Mouse (Mus musculus): Measurements from ENCODE around the gene Sema6d. TPM values are rescaled to one million over a fixed set of nuclear protein-coding genes. Genes with fewer than 3 reads are reported as not detected.

The Sema6d gene
- total and polyA plus RNA-seq, 2 experiments from 2014 or later = 22.5 to 65.1 TPM

- no peak overlapping the region for H3K4me2 ChIP-seq (ENCODE audit: low read depth)
- ATAC-seq (no peak), DNase-seq (no peak)
- no peak for TF ChIP-seq CTCF (IDR thresholded peaks at IDR 0.05; ENCODE audit: low read depth)
- H3K4me1 ChIP-seq (ENCODE audit: insufficient read depth) = no peaks in the 10 kb centered on the region
- no peaks in the 10 kb centered on the region for H3K36me3 ChIP-seq (ENCODE audit: insufficient read depth)
- no peaks in the 10 kb centered on the region for H3K27me3 ChIP-seq (ENCODE audit: insufficient read depth, low read length)
- no peak overlapping the region for H3K9ac ChIP-seq
- WGBS = 96% methylated on average over 3 of the region's 3 CpGs
- no peaks in the 10 kb centered on the region for H3K9me3 ChIP-seq (ENCODE audit: low read length)
- H3K4me3 ChIP-seq (ENCODE audit: low read depth, low read length) = no peak overlapping the region
- H3K27ac ChIP-seq (ENCODE audit: low read depth, low read length) = no peak overlapping the region
Observed at GRCm38 (mm10) chr2:124430708-124431107, 340.9 kb downstream of the Sema6d start.

GRCm38 (mm10) chr2:124435382-124436002 lies 345.7 kb downstream of the Sema6d start:
- H3K36me3 ChIP-seq (ENCODE audit: insufficient read depth) = no peaks in the 10 kb centered on the region
- no peak for TF ChIP-seq CTCF (IDR thresholded peaks at IDR 0.05; ENCODE audit: low read depth)
- H3K4me2 ChIP-seq (ENCODE audit: low read depth) = no peak overlapping the region
- H3K27me3 ChIP-seq (ENCODE audit: insufficient read depth, low read length) = no peaks in the 10 kb centered on the region
- H3K4me1 ChIP-seq (ENCODE audit: insufficient read depth) = no peaks in the 10 kb centered on the region
- peak; percentile 38; the same call in 1 of the 2 replicates for ATAC-seq
- no peaks in the 10 kb centered on the region for H3K9me3 ChIP-seq (ENCODE audit: low read length)
- no peak overlapping the region for H3K9ac ChIP-seq
- no peak overlapping the region for H3K27ac ChIP-seq (ENCODE audit: low read depth, low read length)
- H3K4me3 ChIP-seq (ENCODE audit: low read depth, low read length) = no peak overlapping the region
- 61% methylated on average over 12 of the region's 12 CpGs for WGBS
- peak; percentile 29 for DNase-seq

- 85% methylated on average over 8 of the region's 8 CpGs for WGBS
- TF ChIP-seq CTCF (IDR thresholded peaks at IDR 0.05; ENCODE audit: low read depth) = no peak
- DNase-seq (no peak), ATAC-seq (no peak)
- no peaks in the 10 kb centered on the region for H3K27me3 ChIP-seq (ENCODE audit: insufficient read depth, low read length)
- H3K9me3 ChIP-seq (ENCODE audit: low read length) = no peaks in the 10 kb centered on the region
- no peak overlapping the region for H3K9ac ChIP-seq
- no peaks in the 10 kb centered on the region for H3K4me1 ChIP-seq (ENCODE audit: insufficient read depth)
- H3K27ac ChIP-seq (ENCODE audit: low read depth, low read length) = no peak overlapping the region
- no peaks in the 10 kb centered on the region for H3K36me3 ChIP-seq (ENCODE audit: insufficient read depth)
- no peak overlapping the region for H3K4me3 ChIP-seq (ENCODE audit: low read depth, low read length)
- no peak overlapping the region for H3K4me2 ChIP-seq (ENCODE audit: low read depth)
Observed at GRCm38 (mm10) chr2:124436704-124437103, 346.9 kb downstream of the Sema6d start.

GRCm38 (mm10) chr2:124444199-124444598 lies 354.4 kb downstream of the Sema6d start:
- Histone ChIP-seq H3K4me1 (ENCODE audit: insufficient read depth) (no peaks in the 10 kb centered on the region), H3K27ac (ENCODE audit: low read depth, low read length) (no peak overlapping the region), H3K4me3 (ENCODE audit: low read depth, low read length) (no peak overlapping the region), H3K9ac (no peak overlapping the region), H3K27me3 (ENCODE audit: insufficient read depth, low read length) (no peaks in the 10 kb centered on the region), H3K36me3 (ENCODE audit: insufficient read depth) (no peaks in the 10 kb centered on the region), H3K4me2 (ENCODE audit: low read depth) (no peak overlapping the region), H3K9me3 (ENCODE audit: low read length) (no peaks in the 10 kb centered on the region)
- ATAC-seq (no peak), DNase-seq (no peak)
- WGBS = 97% methylated on average over 2 of the region's 2 CpGs
- TF ChIP-seq CTCF (IDR thresholded peaks at IDR 0.05; ENCODE audit: low read depth) = no peak

- H3K4me3 ChIP-seq (ENCODE audit: low read depth, low read length) = no peak overlapping the region
- no peak overlapping the region for H3K27ac ChIP-seq (ENCODE audit: low read depth, low read length)
- H3K9me3 ChIP-seq (ENCODE audit: low read length) = no peaks in the 10 kb centered on the region
- H3K9ac ChIP-seq = no peak overlapping the region
- TF ChIP-seq CTCF (IDR thresholded peaks at IDR 0.05; ENCODE audit: low read depth) = no peak
- ATAC-seq (no peak), DNase-seq (no peak)
- no peaks in the 10 kb centered on the region for H3K27me3 ChIP-seq (ENCODE audit: insufficient read depth, low read length)
- H3K36me3 ChIP-seq (ENCODE audit: insufficient read depth) = no peaks in the 10 kb centered on the region
- H3K4me2 ChIP-seq (ENCODE audit: low read depth) = no peak overlapping the region
- H3K4me1 ChIP-seq (ENCODE audit: insufficient read depth) = no peaks in the 10 kb centered on the region
- 84% methylated on average over 2 of the region's 2 CpGs for WGBS
Observed at GRCm38 (mm10) chr2:124455881-124456280, 366.1 kb downstream of the Sema6d start.

GRCm38 (mm10) chr2:124456999-124457398 lies 367.2 kb downstream of the Sema6d start:
- H3K9me3 ChIP-seq (ENCODE audit: low read length) = no peaks in the 10 kb centered on the region
- no peaks in the 10 kb centered on the region for H3K4me1 ChIP-seq (ENCODE audit: insufficient read depth)
- no peak overlapping the region for H3K4me3 ChIP-seq (ENCODE audit: low read depth, low read length)
- no peak for ATAC-seq
- no peaks in the 10 kb centered on the region for H3K27me3 ChIP-seq (ENCODE audit: insufficient read depth, low read length)
- no peak for TF ChIP-seq CTCF (IDR thresholded peaks at IDR 0.05; ENCODE audit: low read depth)
- DNase-seq = no peak
- no peaks in the 10 kb centered on the region for H3K36me3 ChIP-seq (ENCODE audit: insufficient read depth)
- H3K27ac ChIP-seq (ENCODE audit: low read depth, low read length) = no peak overlapping the region
- H3K9ac ChIP-seq = no peak overlapping the region
- no peak overlapping the region for H3K4me2 ChIP-seq (ENCODE audit: low read depth)
- 96% methylated on average over 4 of the region's 4 CpGs for WGBS

GRCm38 (mm10) chr2:124458028-124458427 lies 368.3 kb downstream of the Sema6d start:
- H3K27me3 ChIP-seq (ENCODE audit: insufficient read depth, low read length) = no peaks in the 10 kb centered on the region
- no peak overlapping the region for H3K4me3 ChIP-seq (ENCODE audit: low read depth, low read length)
- H3K4me2 ChIP-seq (ENCODE audit: low read depth) = no peak overlapping the region
- no peak overlapping the region for H3K27ac ChIP-seq (ENCODE audit: low read depth, low read length)
- H3K4me1 ChIP-seq (ENCODE audit: insufficient read depth) = no peaks in the 10 kb centered on the region
- 21% methylated on average over 2 of the region's 2 CpGs for WGBS
- ATAC-seq (no peak), DNase-seq (no peak)
- TF ChIP-seq CTCF (IDR thresholded peaks at IDR 0.05; ENCODE audit: low read depth) = no peak
- no peaks in the 10 kb centered on the region for H3K9me3 ChIP-seq (ENCODE audit: low read length)
- H3K36me3 ChIP-seq (ENCODE audit: insufficient read depth) = no peaks in the 10 kb centered on the region
- no peak overlapping the region for H3K9ac ChIP-seq

Measured in forebrain, postnatal 0 days (tissue).